Mouse (Mus musculus): ENCODE results near the gene Cobl. TPM values are rescaled to one million over a fixed set of nuclear protein-coding genes. Genes with fewer than 3 reads are reported as not detected.

Cobl gene
- polyA plus RNA-seq, 1 experiment from 2014 or later = 14.4 TPM

- no peak overlapping the region for H3K4me2 ChIP-seq
- H3K36me3 ChIP-seq = no peaks in the 10 kb centered on the region
- no peak overlapping the region for H3K4me3 ChIP-seq
- 0 out of 2 replicates have a peak, but pooled peaks cover 6% of the 10 kb centered on the region for H3K4me1 ChIP-seq (replicated peaks)
- H3K27me3 ChIP-seq = no peaks in the 10 kb centered on the region
- H3K9me3 ChIP-seq = no peaks in the 10 kb centered on the region
- H3K9ac ChIP-seq = no peak overlapping the region
- ATAC-seq (ENCODE audit: low FRiP score, low read depth) = no peak
- H3K27ac ChIP-seq (replicated peaks) = no peak overlapping the region
- 76% methylated on average over 12 of the region's 12 CpGs for WGBS
These were observed 128.6 kb downstream of the Cobl start for GRCm38 (mm10) chr11:12336145-12336544.

GRCm38 (mm10) chr11:12331997-12332396, 132.8 kb downstream of the Cobl start:
- Histone ChIP-seq H3K27me3 (no peaks in the 10 kb centered on the region), H3K4me3 (no peak overlapping the region), H3K36me3 (no peaks in the 10 kb centered on the region), H3K4me1 (replicated peaks) (0 out of 2 replicates have a peak, but pooled peaks cover 6% of the 10 kb centered on the region), H3K9me3 (no peaks in the 10 kb centered on the region), H3K9ac (no peak overlapping the region), H3K27ac (replicated peaks) (no peak overlapping the region), H3K4me2 (no peak overlapping the region)
- ATAC-seq (ENCODE audit: low FRiP score, low read depth) = peak; percentile 65; the same call in 1 of the 2 replicates
- 59% methylated on average over 2 of the region's 2 CpGs for WGBS

- Histone ChIP-seq H3K9me3 (no peaks in the 10 kb centered on the region), H3K36me3 (no peaks in the 10 kb centered on the region), H3K4me3 (no peak overlapping the region), H3K4me2 (no peak overlapping the region), H3K27me3 (no peaks in the 10 kb centered on the region), H3K27ac (replicated peaks) (no peak overlapping the region), H3K9ac (no peak overlapping the region), H3K4me1 (replicated peaks) (no peaks in the 10 kb centered on the region)
- 65% methylated on average over 1 of the region's 1 CpGs for WGBS
- ATAC-seq (ENCODE audit: low FRiP score, low read depth) = no peak
These were observed 143.3 kb downstream of the Cobl start for GRCm38 (mm10) chr11:12321445-12321844.

GRCm38 (mm10) chr11:12319318-12319717, 145.4 kb downstream of the Cobl start:
- peak; percentile 51; the same call in 1 of the 2 replicates for ATAC-seq (ENCODE audit: low FRiP score, low read depth)
- no peaks in the 10 kb centered on the region for H3K9me3 ChIP-seq
- no peak overlapping the region for H3K4me3 ChIP-seq
- WGBS = 80% methylated on average over 3 of the region's 3 CpGs
- H3K27ac ChIP-seq (replicated peaks) = no peak overlapping the region
- H3K4me2 ChIP-seq = no peak overlapping the region
- H3K36me3 ChIP-seq = no peaks in the 10 kb centered on the region
- no peaks in the 10 kb centered on the region for H3K4me1 ChIP-seq (replicated peaks)
- no peaks in the 10 kb centered on the region for H3K27me3 ChIP-seq
- no peak overlapping the region for H3K9ac ChIP-seq

GRCm38 (mm10) chr11:12315670-12316069, 149.1 kb downstream of the Cobl start:
- ATAC-seq (ENCODE audit: low FRiP score, low read depth) = no peak
- 88% methylated on average over 3 of the region's 3 CpGs for WGBS
- H3K36me3 ChIP-seq = no peaks in the 10 kb centered on the region
- H3K4me2 ChIP-seq = no peak overlapping the region
- H3K4me3 ChIP-seq = no peak overlapping the region
- H3K9ac ChIP-seq = no peak overlapping the region
- no peaks in the 10 kb centered on the region for H3K9me3 ChIP-seq
- no peaks in the 10 kb centered on the region for H3K4me1 ChIP-seq (replicated peaks)
- no peaks in the 10 kb centered on the region for H3K27me3 ChIP-seq
- no peak overlapping the region for H3K27ac ChIP-seq (replicated peaks)

- Histone ChIP-seq H3K9ac (no peak overlapping the region), H3K4me1 (replicated peaks) (no peaks in the 10 kb centered on the region), H3K36me3 (no peaks in the 10 kb centered on the region), H3K9me3 (no peaks in the 10 kb centered on the region), H3K27me3 (no peaks in the 10 kb centered on the region), H3K4me2 (no peak overlapping the region), H3K4me3 (no peak overlapping the region), H3K27ac (replicated peaks) (no peak overlapping the region)
- ATAC-seq (ENCODE audit: low FRiP score, low read depth) = no peak
- 88% methylated on average over 6 of the region's 6 CpGs for WGBS
These were observed 150.3 kb downstream of the Cobl start for GRCm38 (mm10) chr11:12314278-12315043.

- Histone ChIP-seq H3K27ac (replicated peaks) (no peak overlapping the region), H3K4me1 (replicated peaks) (no peaks in the 10 kb centered on the region), H3K27me3 (no peaks in the 10 kb centered on the region), H3K4me2 (no peak overlapping the region), H3K9ac (no peak overlapping the region), H3K4me3 (no peak overlapping the region), H3K36me3 (no peaks in the 10 kb centered on the region), H3K9me3 (no peaks in the 10 kb centered on the region)
- ATAC-seq (ENCODE audit: low FRiP score, low read depth) = no peak
- WGBS = 85% methylated on average over 6 of the region's 6 CpGs
These were observed 153.3 kb downstream of the Cobl start for GRCm38 (mm10) chr11:12311419-12311818.

- H3K27me3 ChIP-seq = no peaks in the 10 kb centered on the region
- ATAC-seq (ENCODE audit: low FRiP score, low read depth) = no peak
- no peaks in the 10 kb centered on the region for H3K9me3 ChIP-seq
- no peak overlapping the region for H3K4me3 ChIP-seq
- H3K4me2 ChIP-seq = no peak overlapping the region
- H3K27ac ChIP-seq (replicated peaks) = no peak overlapping the region
- no peaks in the 10 kb centered on the region for H3K36me3 ChIP-seq
- H3K9ac ChIP-seq = no peak overlapping the region
- H3K4me1 ChIP-seq (replicated peaks) = no peaks in the 10 kb centered on the region
- 55% methylated on average over 3 of the region's 3 CpGs for WGBS
These were observed 155.2 kb downstream of the Cobl start for GRCm38 (mm10) chr11:12309423-12310023.

GRCm38 (mm10) chr11:12304879-12305278, 159.9 kb downstream of the Cobl start:
- Histone ChIP-seq H3K27me3 (no peaks in the 10 kb centered on the region), H3K4me3 (no peak overlapping the region)
- WGBS = 71% methylated on average over 3 of the region's 3 CpGs

GRCm38 (mm10) chr11:12299701-12300446, 164.9 kb downstream of the Cobl start:
- H3K4me1 ChIP-seq (replicated peaks) = peaks cover 14% of the 10 kb centered on the region
- peak overlapping the region; percentile 60 for H3K27ac ChIP-seq (replicated peaks)
- no peak overlapping the region for H3K4me3 ChIP-seq
- H3K36me3 ChIP-seq = no peaks in the 10 kb centered on the region
- H3K9ac ChIP-seq = no peak overlapping the region
- 35% methylated on average over 5 of the region's 5 CpGs for WGBS
- H3K4me2 ChIP-seq = no peak overlapping the region
- ATAC-seq (ENCODE audit: low FRiP score, low read depth) = peak; percentile 76
- no peaks in the 10 kb centered on the region for H3K27me3 ChIP-seq
- H3K9me3 ChIP-seq = no peaks in the 10 kb centered on the region

More at GRCm38 (mm10) chr11:12304879-12305278, 159.9 kb downstream of the Cobl start:
- no peak for ATAC-seq (ENCODE audit: low FRiP score, low read depth)
- Histone ChIP-seq H3K4me2 (no peak overlapping the region), H3K4me1 (replicated peaks) (peaks cover 10% of the 10 kb centered on the region), H3K27ac (replicated peaks) (no peak overlapping the region), H3K9ac (no peak overlapping the region), H3K36me3 (no peaks in the 10 kb centered on the region), H3K9me3 (no peaks in the 10 kb centered on the region)

GRCm38 (mm10) chr11:12291654-12291935, 173.2 kb downstream of the Cobl start:
- Histone ChIP-seq H3K27me3 (0 out of 2 replicates have a peak, but pooled peaks cover 5% of the 10 kb centered on the region), H3K4me1 (replicated peaks) (0 out of 2 replicates have a peak, but pooled peaks cover 2% of the 10 kb centered on the region), H3K36me3 (no peaks in the 10 kb centered on the region), H3K4me2 (no peak overlapping the region), H3K4me3 (no peak overlapping the region), H3K9ac (no peak overlapping the region), H3K9me3 (no peaks in the 10 kb centered on the region), H3K27ac (replicated peaks) (no peak overlapping the region)
- WGBS = 35% methylated on average over 3 of the region's 3 CpGs
- peak; percentile 63 for ATAC-seq (ENCODE audit: low FRiP score, low read depth)
